Mouse (Mus musculus) forebrain, embryonic 13.5 days (tissue): ENCODE measurements around the gene Ugt1a7c. TPM values are rescaled to one million over a fixed set of nuclear protein-coding genes. Genes with fewer than 3 reads are reported as not detected.
"Not testable (repeated sequence)": the region's sequence is repeated elsewhere in the genome, so short reads cannot be mapped to it uniquely, and the experiment has no call there.

Experiments used
- ATAC-seq: fragments of 200-750 bp; cut with Nextera tagmentation; 2 replicates; pipeline ENCODE4 v1.8.0; 2017
- H3K27ac ChIP-seq: fragments of 300-500 bp; sonication (generic); 2 replicates; pipeline ENCODE4 v1.5.1; 2015; ENCODE audit warnings: inconsistent platforms, mild to moderate bottlenecking, moderate library complexity
- H3K27me3 ChIP-seq: fragments of 300-500 bp; sonication (generic); 2 replicates; pipeline ENCODE4 v1.6.1; 2015; ENCODE audit warnings: mild to moderate bottlenecking, inconsistent platforms
- H3K36me3 ChIP-seq: fragments of 300-500 bp; sonication (generic); 2 replicates; pipeline ENCODE4 v1.6.1; 2015; ENCODE audit warnings: mild to moderate bottlenecking, inconsistent platforms; ENCODE audit not compliant: poor library complexity, severe bottlenecking
- H3K4me1 ChIP-seq: fragments of 300-500 bp; sonication (generic); 2 replicates; pipeline ENCODE4 v1.6.1; 2015; ENCODE audit warnings: inconsistent platforms
- H3K4me2 ChIP-seq: fragments of 300-500 bp; sonication (generic); 2 replicates; pipeline ENCODE4 v1.6.1; 2015; ENCODE audit warnings: inconsistent platforms, mild to moderate bottlenecking, moderate library complexity
- H3K4me3 ChIP-seq: fragments of 300-500 bp; sonication (generic); 2 replicates; pipeline ENCODE4 v1.5.1; 2015; ENCODE audit warnings: mild to moderate bottlenecking, inconsistent platforms
- H3K9ac ChIP-seq: fragments of 300-500 bp; sonication (generic); 2 replicates; pipeline ENCODE4 v1.6.1; 2015; ENCODE audit warnings: mild to moderate bottlenecking, inconsistent platforms
- H3K9me3 ChIP-seq: fragments of 300-500 bp; sonication (generic); replicated peaks from 2 replicates; pipeline ENCODE4 v1.6.1; 2016; ENCODE audit warnings: inconsistent platforms
- WGBS: fragments of 180-500 bp; shearing (Covaris S2); methylation state at CpG from one replicate; pipeline ENCODE4 v1.1.7; 2015; 5-methylcytosine and 5-hydroxymethylcytosine counted together
- polyA plus RNA-seq: library from polyadenylated mRNA; unstranded; fragments of >200 nt; fragmentation: Nextera tagmentation; extraction: Ambion mirVana; gene quantifications from 2 replicates; pipeline ENCODE4 v1.2.1, GENCODE M21; 2015

Ugt1a7c gene
- polyA plus RNA-seq, 1 experiment from 2014 or later: 0.53 TPM

DNA sequence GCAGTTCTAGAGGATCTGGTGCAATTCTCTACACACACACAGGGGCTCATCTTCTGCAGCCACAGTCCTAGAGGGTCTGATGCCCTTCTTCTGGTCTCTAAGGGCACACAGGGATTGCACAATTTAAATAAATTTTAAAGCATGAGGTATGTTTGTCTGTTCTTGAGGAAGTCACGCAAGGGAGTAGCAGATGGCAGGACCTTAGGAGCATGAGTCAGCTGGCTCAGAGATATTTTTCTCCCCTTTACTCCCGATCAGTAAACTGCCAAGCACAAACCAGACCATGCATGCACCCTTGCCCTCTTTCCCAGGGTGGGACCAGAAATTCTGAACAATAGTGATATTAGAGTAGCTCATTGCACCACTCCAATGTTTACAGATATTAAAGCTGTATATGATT is 63.6 kb downstream of the Ugt1a7c start:
- no peaks in the 10 kb centered on the region for H3K36me3 ChIP-seq
- WGBS: 94% methylated on average over 2 of the region's 2 CpGs
- H3K27ac ChIP-seq: no peak overlapping the region
- no peaks in the 10 kb centered on the region for H3K27me3 ChIP-seq
- H3K9ac ChIP-seq: no peak overlapping the region
- no peak overlapping the region for H3K4me2 ChIP-seq
- no peak overlapping the region for H3K4me3 ChIP-seq
- no peaks in the 10 kb centered on the region for H3K4me1 ChIP-seq
- ATAC-seq: no peak
- H3K9me3 ChIP-seq: no peaks in the 10 kb centered on the region

DNA sequence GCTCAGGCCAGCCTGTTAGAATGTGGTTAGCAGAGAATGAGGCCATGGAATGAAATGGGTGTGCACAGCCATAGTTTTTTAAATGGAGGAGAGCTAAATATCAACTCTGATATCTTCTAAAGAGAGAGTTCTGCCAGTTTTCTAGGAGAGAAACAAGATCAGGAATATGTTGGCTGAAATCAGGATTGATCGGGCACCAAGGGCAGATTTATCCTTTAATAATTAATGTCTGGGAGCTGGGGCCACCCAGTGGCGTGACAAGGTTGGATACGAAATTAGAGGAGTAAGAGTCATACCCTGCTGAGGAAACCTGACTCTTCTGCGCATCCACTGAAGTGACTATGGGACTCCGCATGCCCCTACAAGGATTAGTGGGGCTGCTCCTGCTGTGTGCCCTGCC is 70.8 kb downstream of the Ugt1a7c start, which contains the start of gene Ugt1a5:
Gene Ugt1a5, plus strand, starts transcription at position 302 of the 400 bp plus-strand sequence.
- no peaks in the 10 kb centered on the region for H3K27me3 ChIP-seq

DNA sequence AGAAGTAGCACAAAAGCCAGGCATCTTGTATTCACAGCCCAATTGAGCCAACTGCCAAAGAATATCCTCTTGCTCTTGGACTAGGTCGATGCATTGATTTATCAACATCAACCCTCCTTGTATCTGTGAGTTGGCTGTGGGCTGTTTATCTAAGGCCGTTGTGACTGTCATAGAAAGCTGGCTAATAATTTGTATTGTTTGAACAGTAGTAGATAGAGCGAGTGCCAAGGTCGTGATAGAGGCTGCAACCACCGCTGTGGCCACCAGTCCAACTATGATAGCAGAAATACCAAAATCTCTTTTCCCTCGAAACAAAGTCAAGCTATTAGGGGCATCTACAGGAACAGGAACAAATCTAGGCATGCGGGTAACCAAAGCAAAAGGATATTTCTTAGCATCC is 77.3 kb downstream of the Ugt1a7c start:
- H3K4me1 ChIP-seq, H3K4me2 ChIP-seq, ATAC-seq, H3K27me3 ChIP-seq, H3K36me3 ChIP-seq, H3K9ac ChIP-seq, H3K27ac ChIP-seq, H3K4me3 ChIP-seq, H3K9me3 ChIP-seq: not testable (repeated sequence)
- WGBS: 92% methylated on average over 5 of the region's 7 CpGs

More for the DNA sequence above, 70.8 kb downstream of the Ugt1a7c start, which contains the start of gene Ugt1a5:
- Histone ChIP-seq H3K27ac (no peak within 1 kb of the TSS), H3K4me3 (no peak within 1 kb of the TSS), H3K9ac (no peak within 1 kb of the TSS), H3K4me2 (no peak within 1 kb of the TSS), H3K4me1 (no peaks in the 10 kb centered on the region), H3K36me3 (no peaks in the 10 kb centered on the region), H3K9me3 (no peaks in the 10 kb centered on the region)
- ATAC-seq: no peak
- WGBS: 84% methylated on average over 5 of the region's 5 CpGs

DNA sequence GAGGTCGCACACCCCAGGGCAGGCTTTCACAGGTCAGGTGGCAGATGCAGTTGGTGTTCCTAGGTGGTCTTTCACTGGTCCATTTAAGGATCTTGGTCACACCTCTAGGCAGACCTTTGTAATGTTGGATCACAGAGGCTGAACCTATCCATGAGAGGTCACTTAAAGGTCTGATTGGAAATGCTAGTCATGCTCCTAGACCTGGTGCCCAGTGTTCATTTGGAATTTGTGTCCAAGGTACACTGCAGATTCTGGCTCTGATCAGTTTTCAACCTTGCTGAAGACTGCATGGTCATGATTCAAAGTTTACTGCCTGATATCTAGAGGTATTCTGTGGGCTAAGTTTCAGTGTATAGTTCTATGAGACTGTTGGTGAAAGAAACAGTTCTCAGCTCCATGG is 84.8 kb downstream of the Ugt1a7c start:
- Histone ChIP-seq H3K27me3 (no peaks in the 10 kb centered on the region), H3K9me3 (peaks cover 24% of the 10 kb centered on the region), H3K4me1 (no peaks in the 10 kb centered on the region), H3K36me3 (no peaks in the 10 kb centered on the region), H3K27ac (no peak overlapping the region), H3K4me2 (no peak overlapping the region), H3K9ac (no peak overlapping the region), H3K4me3 (no peak overlapping the region)
- 92% methylated on average over 1 of the region's 1 CpGs for WGBS
- no peak for ATAC-seq

DNA sequence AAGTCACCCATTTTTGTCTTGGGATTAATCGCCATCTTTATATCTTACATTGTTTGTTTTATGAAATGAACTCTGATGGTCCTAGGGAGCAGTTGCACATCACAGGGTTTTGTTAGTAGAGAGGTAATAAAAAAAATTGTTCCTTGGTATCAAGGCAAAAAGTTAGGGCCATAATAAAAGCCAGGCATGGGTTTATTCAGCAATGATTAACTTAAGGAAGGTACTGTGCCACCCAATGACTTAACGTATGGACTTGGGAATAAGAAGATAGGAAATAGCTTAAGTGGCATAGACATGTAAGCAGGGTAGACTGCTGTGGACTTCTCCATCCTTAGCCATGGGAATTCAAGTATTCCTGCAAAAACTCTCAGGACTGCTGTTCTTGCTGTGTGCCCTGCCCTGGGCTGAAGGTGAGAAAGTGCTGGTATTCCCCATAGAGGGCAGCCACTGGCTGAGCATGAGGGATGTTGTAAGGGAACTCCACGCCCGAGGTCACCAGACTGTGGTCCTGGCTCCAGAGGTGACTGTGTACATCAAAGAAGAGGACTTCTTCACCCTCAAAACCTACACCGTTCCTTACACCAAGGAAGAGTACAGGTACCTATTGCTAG is 91.6 kb downstream of the Ugt1a7c start:
- WGBS: 88% methylated on average over 5 of the region's 5 CpGs
- Histone ChIP-seq H3K27me3 (no peaks in the 10 kb centered on the region), H3K27ac (no peak overlapping the region), H3K9me3 (no peaks in the 10 kb centered on the region), H3K9ac (no peak overlapping the region), H3K4me3 (no peak overlapping the region), H3K4me2 (no peak overlapping the region), H3K36me3 (no peaks in the 10 kb centered on the region), H3K4me1 (no peaks in the 10 kb centered on the region)
- ATAC-seq: no peak

DNA sequence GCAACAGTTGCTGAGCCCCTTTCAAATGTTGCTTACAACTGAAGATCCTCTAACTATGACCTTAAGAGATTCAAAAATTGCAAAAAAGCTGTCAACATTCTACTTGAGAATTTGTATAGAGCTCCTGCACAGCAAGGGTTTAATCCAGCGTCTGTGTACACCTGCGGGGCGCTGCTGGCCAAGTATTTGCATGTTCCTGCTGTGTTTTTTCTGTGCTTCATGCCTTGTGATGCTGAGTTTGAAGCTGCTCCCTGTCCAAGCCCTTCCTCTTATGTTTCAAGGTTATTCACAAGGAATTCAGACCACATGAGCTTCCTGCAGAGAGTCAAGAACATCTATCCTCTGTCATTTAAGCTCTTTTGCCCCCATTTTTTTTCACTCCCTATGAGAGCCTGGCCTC is 97.3 kb downstream of the Ugt1a7c start:
- Histone ChIP-seq H3K4me3 (no peak overlapping the region), H3K27ac (no peak overlapping the region), H3K4me1 (no peaks in the 10 kb centered on the region), H3K9ac (no peak overlapping the region), H3K36me3 (no peaks in the 10 kb centered on the region), H3K4me2 (no peak overlapping the region), H3K9me3 (no peaks in the 10 kb centered on the region), H3K27me3 (no peaks in the 10 kb centered on the region)
- 75% methylated on average over 3 of the region's 3 CpGs for WGBS
- no peak for ATAC-seq

DNA sequence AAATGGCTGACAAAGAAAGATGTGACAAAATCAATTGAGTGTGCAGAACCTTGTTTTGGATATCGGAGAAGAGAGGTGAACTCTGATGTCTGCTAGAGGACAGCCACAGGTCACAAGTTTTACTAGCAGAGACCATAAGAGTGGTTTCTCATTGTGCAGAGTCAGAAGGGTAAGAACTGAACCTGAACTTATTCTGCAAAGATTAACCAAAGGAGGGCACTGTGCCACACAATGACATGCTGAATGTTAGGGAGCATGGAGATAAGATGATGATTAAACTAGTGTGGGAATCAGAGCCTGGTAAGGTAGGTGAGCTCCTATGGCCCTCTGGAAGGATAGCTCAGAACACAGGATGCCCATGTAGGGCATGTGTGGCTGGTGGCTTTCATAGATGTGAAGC is 100.8 kb downstream of the Ugt1a7c start:
- 81% methylated on average over 1 of the region's 1 CpGs for WGBS
- Histone ChIP-seq H3K9me3 (no peaks in the 10 kb centered on the region), H3K27ac (no peak overlapping the region), H3K4me3 (no peak overlapping the region), H3K27me3 (no peaks in the 10 kb centered on the region), H3K4me1 (no peaks in the 10 kb centered on the region), H3K36me3 (no peaks in the 10 kb centered on the region), H3K4me2 (no peak overlapping the region), H3K9ac (no peak overlapping the region)
- ATAC-seq: no peak

DNA sequence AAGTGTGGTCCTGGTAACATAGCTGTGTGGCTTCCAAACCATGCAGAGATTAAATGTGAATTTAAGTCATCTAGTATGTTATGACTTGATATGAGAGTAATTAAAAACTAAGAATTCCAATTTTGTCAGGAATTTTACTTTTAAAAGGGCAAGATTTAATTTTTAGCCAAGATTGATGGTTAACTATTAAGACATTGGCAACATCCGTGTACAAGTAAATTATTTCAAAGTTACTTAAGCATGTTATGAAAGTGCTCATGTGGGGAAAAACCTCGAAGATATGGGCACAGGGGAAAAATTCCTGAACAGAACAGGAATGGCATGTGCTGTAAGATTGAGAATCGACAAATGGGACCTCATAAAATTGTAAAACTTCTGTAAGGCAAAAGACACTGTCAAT is 102.6 kb downstream of the Ugt1a7c start:
- no peak overlapping the region for H3K4me3 ChIP-seq
- no peaks in the 10 kb centered on the region for H3K27me3 ChIP-seq
- no peaks in the 10 kb centered on the region for H3K9me3 ChIP-seq
- H3K36me3 ChIP-seq: no peaks in the 10 kb centered on the region
- H3K4me1 ChIP-seq: no peaks in the 10 kb centered on the region
- no peak for ATAC-seq
- 76% methylated on average over 3 of the region's 3 CpGs for WGBS
- H3K4me2 ChIP-seq: no peak overlapping the region
- no peak overlapping the region for H3K27ac ChIP-seq
- H3K9ac ChIP-seq: no peak overlapping the region

DNA sequence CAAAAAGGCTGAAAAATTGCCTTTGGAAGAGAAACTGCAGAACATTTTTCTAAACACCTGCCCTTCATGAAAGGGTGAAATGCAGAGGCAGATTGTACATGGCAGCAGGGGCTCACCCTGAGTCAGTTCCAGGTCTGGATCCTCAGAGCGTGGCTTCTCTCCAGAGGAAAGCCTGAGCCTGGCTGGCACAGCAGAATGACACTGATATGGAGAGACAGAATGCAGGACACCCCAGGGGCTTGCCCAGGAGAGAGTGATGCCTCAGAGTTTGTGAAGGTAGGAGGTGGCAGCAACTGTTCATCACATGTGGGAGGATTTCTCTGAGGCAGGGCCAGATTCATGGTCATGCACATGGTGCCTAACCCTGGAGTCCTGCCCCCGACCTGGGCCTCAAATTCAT is 105.1 kb downstream of the Ugt1a7c start:
- Histone ChIP-seq H3K36me3 (no peaks in the 10 kb centered on the region), H3K27ac (no peak overlapping the region), H3K4me2 (no peak overlapping the region), H3K9ac (no peak overlapping the region), H3K4me3 (no peak overlapping the region), H3K27me3 (no peaks in the 10 kb centered on the region), H3K4me1 (no peaks in the 10 kb centered on the region), H3K9me3 (peaks cover 5% of the 10 kb centered on the region; the same call in 1 of the 2 replicates)
- 68% methylated on average over 2 of the region's 2 CpGs for WGBS
- no peak for ATAC-seq

DNA sequence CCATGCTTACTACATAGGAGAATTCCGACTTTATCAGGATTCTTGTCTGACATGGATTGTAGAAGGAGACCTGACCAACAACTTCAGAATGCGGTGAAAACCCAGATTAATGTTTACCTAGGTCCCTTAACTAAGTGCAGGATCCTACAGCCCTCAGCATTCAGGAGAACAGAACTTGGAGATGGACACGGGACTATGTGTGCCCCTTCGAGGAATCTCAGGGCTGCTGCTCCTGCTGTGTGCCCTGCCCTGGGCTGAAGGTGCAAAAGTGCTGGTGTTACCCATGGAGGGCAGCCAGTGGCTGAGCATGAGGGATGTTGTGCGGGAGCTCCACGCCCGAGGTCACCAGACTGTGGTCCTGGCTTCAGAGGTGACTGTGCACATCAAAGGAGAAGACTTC is 105.6 kb downstream of the Ugt1a7c start, which contains the start of gene Ugt1a2:
Gene Ugt1a2, plus strand, starts transcription at position 146 of the 400 bp plus-strand sequence.
- Histone ChIP-seq H3K36me3 (no peaks in the 10 kb centered on the region), H3K4me1 (no peaks in the 10 kb centered on the region), H3K9me3 (peaks cover 5% of the 10 kb centered on the region; the same call in 1 of the 2 replicates), H3K4me2 (no peak within 1 kb of the TSS), H3K9ac (no peak within 1 kb of the TSS), H3K27ac (no peak within 1 kb of the TSS), H3K27me3 (no peaks in the 10 kb centered on the region), H3K4me3 (no peak within 1 kb of the TSS)
- ATAC-seq: no peak
- WGBS: 89% methylated on average over 7 of the region's 7 CpGs

DNA sequence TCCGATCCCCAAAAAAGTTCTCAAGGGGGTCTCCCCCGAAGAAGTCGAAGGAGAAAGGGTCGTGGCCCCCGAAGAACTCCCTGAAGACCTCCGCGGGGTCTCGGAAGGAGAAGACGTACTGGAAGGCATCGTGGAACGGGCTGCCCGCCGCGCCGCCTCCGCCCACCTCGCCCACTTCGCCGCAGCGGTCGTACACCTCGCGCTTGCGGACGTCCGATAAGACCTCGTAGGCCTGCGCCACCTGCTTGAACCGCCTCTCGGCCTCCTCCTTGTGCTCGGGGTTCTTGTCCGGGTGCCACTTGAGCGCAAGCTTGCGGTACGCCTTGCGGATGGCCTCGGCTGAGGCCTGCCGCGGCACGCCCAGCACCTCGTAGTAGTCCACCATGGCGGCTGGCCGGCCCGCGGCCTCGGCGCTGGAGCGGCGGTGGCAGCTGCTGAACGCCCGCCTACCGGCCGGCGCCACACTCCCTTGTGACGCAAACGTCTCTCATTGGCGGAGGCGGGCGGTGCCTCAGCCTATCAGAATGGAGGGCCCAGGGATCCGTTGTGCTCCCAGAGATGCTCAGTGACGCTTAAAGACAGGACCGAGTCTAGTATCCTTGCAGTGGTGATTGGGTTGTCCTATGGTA is 110.5 kb downstream of the Ugt1a7c start, which contains the start of gene Dnajb3:
Gene Dnajb3, minus strand, starts transcription at position 489 of the 629 bp plus-strand sequence.
- H3K4me2 ChIP-seq: peak within 1 kb of the TSS; percentile 70
- H3K4me1 ChIP-seq: no peaks in the 10 kb centered on the region
- peaks cover 5% of the 10 kb centered on the region; the same call in 1 of the 2 replicates for H3K9me3 ChIP-seq
- peak within 1 kb of the TSS; percentile 50 for H3K4me3 ChIP-seq
- H3K36me3 ChIP-seq: no peaks in the 10 kb centered on the region
- WGBS: 5% methylated on average over 62 of the region's 62 CpGs
- ATAC-seq: peak; percentile 100
- no peak within 1 kb of the TSS; the same call in 1 of the 2 replicates for H3K27ac ChIP-seq
- peak within 1 kb of the TSS; percentile 74 for H3K9ac ChIP-seq
- H3K27me3 ChIP-seq: no peaks in the 10 kb centered on the region

DNA sequence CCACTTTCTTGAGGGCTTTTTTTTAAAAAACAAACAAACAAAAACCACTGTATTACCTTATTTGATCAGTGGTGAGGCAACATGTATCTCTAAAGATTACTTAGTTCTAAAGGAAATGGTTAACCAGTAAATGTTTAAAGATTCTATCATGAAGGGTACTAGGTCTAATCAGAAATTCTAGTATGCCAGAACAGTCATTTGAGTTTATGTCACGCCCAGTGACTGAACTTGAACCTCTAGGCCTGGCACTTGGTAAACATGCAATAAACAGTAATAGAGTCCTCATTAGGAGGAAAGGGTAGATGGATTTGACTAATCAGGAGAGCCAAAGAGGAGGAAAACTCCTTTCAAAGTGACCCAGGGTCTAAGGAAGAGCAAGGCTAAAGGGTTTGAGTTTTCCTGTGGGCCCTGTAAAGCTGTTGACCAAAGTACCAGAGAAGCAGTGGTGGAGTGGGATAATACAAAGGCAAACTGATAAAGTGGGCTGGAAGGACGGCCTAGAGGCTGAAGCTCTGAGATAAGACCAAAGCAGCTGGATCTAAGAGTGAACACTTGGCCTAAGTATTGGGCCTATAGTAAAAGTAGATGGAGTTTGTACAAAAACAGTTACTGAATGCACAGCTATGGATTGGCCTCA is 112.1 kb downstream of the Ugt1a7c start:
- ATAC-seq: no peak
- Histone ChIP-seq H3K4me1 (no peaks in the 10 kb centered on the region), H3K4me3 (no peak overlapping the region), H3K27me3 (no peaks in the 10 kb centered on the region), H3K27ac (no peak overlapping the region), H3K4me2 (no peak overlapping the region), H3K9ac (no peak overlapping the region), H3K36me3 (no peaks in the 10 kb centered on the region), H3K9me3 (peaks cover 13% of the 10 kb centered on the region)
- WGBS: 91% methylated on average over 2 of the region's 2 CpGs
